In the genomic region with DNA sequence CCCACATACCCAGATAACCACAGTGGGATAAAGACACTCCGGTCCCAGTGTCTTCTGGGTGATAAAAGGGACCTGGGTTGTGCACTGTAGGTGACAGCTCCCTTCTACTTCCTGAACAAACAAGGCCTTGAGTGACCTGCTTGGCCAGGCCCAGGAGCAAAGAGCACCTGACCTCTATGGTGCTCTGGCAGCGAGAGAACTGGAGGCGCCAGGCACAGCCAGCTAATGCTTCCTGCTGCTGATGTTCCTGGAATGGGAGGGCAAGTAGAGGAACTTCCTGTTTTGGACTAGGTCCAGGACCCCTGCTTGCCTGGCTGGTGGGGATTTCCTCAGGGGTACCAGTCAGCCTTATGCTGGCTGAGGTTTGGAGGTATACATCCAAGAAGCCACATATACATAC, we compare ENCODE assay signal across 8 mouse cellular contexts. TPM values are rescaled to one million over a fixed set of nuclear protein-coding genes. Genes with fewer than 3 reads are reported as not detected.
DNase-seq lines count a peak whose midpoint lies in the region; ATAC-seq lines count a peak whose summit lies in the region.

No protein-coding gene starts in this region.

- 0 out of 2 replicates have a peak overlapping the region, but pooled peaks have one; percentile 5 for H3K9ac ChIP-seq in midbrain, embryonic 11.5 days (ENCODE audit: low read length)
- no peak overlapping the region; the same call in 1 of the 2 replicates for H3K9ac ChIP-seq in midbrain, embryonic 13.5 days (replicated peaks)
- H3K9ac ChIP-seq in limb, embryonic 11.5 days (ENCODE audit: low read length) = no peak overlapping the region
- peak overlapping the region; percentile 18; the same call in 1 of the 2 replicates for H3K9ac ChIP-seq in neural tube, embryonic 15.5 days (replicated peaks)

- H3K4me2 ChIP-seq in midbrain, embryonic 11.5 days = no peak overlapping the region
- no peak overlapping the region for H3K4me2 ChIP-seq in midbrain, embryonic 13.5 days (replicated peaks)
- H3K4me2 ChIP-seq in limb, embryonic 11.5 days (ENCODE audit: low read depth, severe bottlenecking) = no peak overlapping the region
- H3K4me2 ChIP-seq in neural tube, embryonic 15.5 days = peak overlapping the region; percentile 34; the same call in 1 of the 2 replicates

- WGBS in midbrain, embryonic 11.5 days = 66% methylated on average over 3 of the region's 3 CpGs
- 78% methylated on average over 3 of the region's 3 CpGs for WGBS in midbrain, embryonic 13.5 days
- 59% methylated on average over 3 of the region's 3 CpGs for WGBS in limb, embryonic 11.5 days
- 73% methylated on average over 3 of the region's 3 CpGs for WGBS in neural tube, embryonic 15.5 days

- peaks cover 42% of the 10 kb centered on the region for H3K4me1 ChIP-seq in midbrain, embryonic 11.5 days (ENCODE audit: control insufficient read depth, insufficient read depth, low read length)
- peaks cover 61% of the 10 kb centered on the region for H3K4me1 ChIP-seq in midbrain, embryonic 13.5 days (replicated peaks)
- H3K4me1 ChIP-seq in limb, embryonic 11.5 days (ENCODE audit: control insufficient read depth, insufficient read depth, low read length) = peaks cover 44% of the 10 kb centered on the region
- peaks cover 60% of the 10 kb centered on the region for H3K4me1 ChIP-seq in neural tube, embryonic 15.5 days

- H3K36me3 ChIP-seq in midbrain, embryonic 11.5 days (ENCODE audit: control insufficient read depth, insufficient read depth, low read length) = peaks cover 28% of the 10 kb centered on the region
- H3K36me3 ChIP-seq in midbrain, embryonic 13.5 days = peaks cover 55% of the 10 kb centered on the region
- H3K36me3 ChIP-seq in limb, embryonic 11.5 days (ENCODE audit: control insufficient read depth, insufficient read depth, low read length) = peaks cover 31% of the 10 kb centered on the region
- peaks cover 39% of the 10 kb centered on the region for H3K36me3 ChIP-seq in neural tube, embryonic 15.5 days

- no peak overlapping the region for H3K4me3 ChIP-seq in midbrain, embryonic 11.5 days (ENCODE audit: low read depth, low read length)
- H3K4me3 ChIP-seq in midbrain, embryonic 13.5 days (replicated peaks) = no peak overlapping the region
- no peak overlapping the region for H3K4me3 ChIP-seq in limb, embryonic 11.5 days (ENCODE audit: low read depth, low read length)
- H3K4me3 ChIP-seq in neural tube, embryonic 15.5 days (replicated peaks) = no peak overlapping the region

- no peaks in the 10 kb centered on the region for H3K9me3 ChIP-seq in midbrain, embryonic 11.5 days (ENCODE audit: control insufficient read depth, low read length)
- no peaks in the 10 kb centered on the region for H3K9me3 ChIP-seq in midbrain, embryonic 13.5 days
- H3K9me3 ChIP-seq in limb, embryonic 11.5 days (ENCODE audit: control insufficient read depth, low read length) = no peaks in the 10 kb centered on the region
- H3K9me3 ChIP-seq in neural tube, embryonic 15.5 days (replicated peaks) = no peaks in the 10 kb centered on the region

- intact Hi-C loops in heart, postnatal 10 days (cut with DNase I) = no loop called here

- ATAC-seq in midbrain, embryonic 11.5 days (ENCODE audit: low FRiP score) = no peak
- ATAC-seq in midbrain, embryonic 13.5 days = no peak
- ATAC-seq in limb, embryonic 11.5 days (ENCODE audit: insufficient number of reproducible peaks, low FRiP score, low TSS enrichment, low read depth) = peak; percentile 5; the same call in 1 of the 2 replicates
- ATAC-seq in neural tube, embryonic 15.5 days (ENCODE audit: low FRiP score) = no peak

- H3K27me3 ChIP-seq in midbrain, embryonic 11.5 days (ENCODE audit: control insufficient read depth, insufficient read depth, low read length) = no peaks in the 10 kb centered on the region
- H3K27me3 ChIP-seq in midbrain, embryonic 13.5 days = no peaks in the 10 kb centered on the region
- H3K27me3 ChIP-seq in limb, embryonic 11.5 days (ENCODE audit: control insufficient read depth, insufficient read depth, low read length) = no peaks in the 10 kb centered on the region
- no peaks in the 10 kb centered on the region for H3K27me3 ChIP-seq in neural tube, embryonic 15.5 days (replicated peaks)

- H3K27ac ChIP-seq in midbrain, embryonic 11.5 days (ENCODE audit: low read depth, low read length) = no peak overlapping the region
- H3K27ac ChIP-seq in midbrain, embryonic 13.5 days = no peak overlapping the region; the same call in 1 of the 2 replicates
- 0 out of 2 replicates have a peak overlapping the region, but pooled peaks have one; percentile 52 for H3K27ac ChIP-seq in limb, embryonic 11.5 days (replicated peaks; ENCODE audit: low read depth, low read length)
- peak overlapping the region; percentile 77 for H3K27ac ChIP-seq in neural tube, embryonic 15.5 days (replicated peaks)

- DNase-seq in midbrain, embryonic 11.5 days (ENCODE audit: low spot score, missing footprints) = no peak
- DNase-seq in heart, postnatal 10 days = peak; percentile 48 to 53
- no peak for DNase-seq in limb, embryonic 11.5 days (ENCODE audit: low spot score)
- no peak for DNase-seq in urinary bladder, postnatal 10 days (ENCODE audit: low spot score)
- DNase-seq in adipocyte (ENCODE audit: low spot score) = no peak
- DNase-seq in left cerebral cortex, adult 18-20 months (ENCODE audit: low spot score in 2 of 2) = no peak

RNA-seq across cellular contexts. Expression of a gene that starts 10.5 kb away (rescaled TPM):
- polyA plus RNA-seq in midbrain, embryonic 11.5 days (2014; fragmentation: Nextera tagmentation; extraction: Ambion mirVana) = 97.5 and 115 TPM in 2 replicates
- 102 and 115 TPM in 2 replicates for polyA plus RNA-seq in midbrain, embryonic 13.5 days (2015; fragmentation: Nextera tagmentation; extraction: Ambion mirVana)
- total RNA-seq in heart, postnatal 10 days (2021) = 100 to 1,000 TPM; 115 to 145 TPM
- 122 and 125 TPM in 2 replicates for polyA plus RNA-seq in limb, embryonic 11.5 days (2014; fragmentation: Nextera tagmentation; extraction: Ambion mirVana)
- 69.4 and 72.3 TPM in 2 replicates for polyA plus RNA-seq in neural tube, embryonic 15.5 days (2015; fragmentation: Nextera tagmentation; extraction: Ambion mirVana)
- total RNA-seq in left cerebral cortex, adult 18-20 months (2021) = 10 to 100 TPM; 47.3 to 54.9 TPM

RNA-seq across cellular contexts. Expression of a gene that starts 20.7 kb away (rescaled TPM):
- polyA plus RNA-seq in midbrain, embryonic 11.5 days (2014; fragmentation: Nextera tagmentation; extraction: Ambion mirVana) = 34.9 and 40.6 TPM in 2 replicates
- polyA plus RNA-seq in midbrain, embryonic 13.5 days (2015; fragmentation: Nextera tagmentation; extraction: Ambion mirVana) = 39.8 and 44.2 TPM in 2 replicates
- 1 to 10 TPM; 4.1 to 4.8 TPM for total RNA-seq in heart, postnatal 10 days (2021)
- polyA plus RNA-seq in limb, embryonic 11.5 days (2014; fragmentation: Nextera tagmentation; extraction: Ambion mirVana) = 15.3 and 16.6 TPM in 2 replicates
- 22.5 and 27.5 TPM in 2 replicates for polyA plus RNA-seq in neural tube, embryonic 15.5 days (2015; fragmentation: Nextera tagmentation; extraction: Ambion mirVana)
- 10 to 100 TPM; 49.1 to 55.1 TPM for total RNA-seq in left cerebral cortex, adult 18-20 months (2021)

RNA-seq across cellular contexts. Expression of a gene that starts 26.2 kb away (rescaled TPM):
- polyA plus RNA-seq in midbrain, embryonic 11.5 days (2014; fragmentation: Nextera tagmentation; extraction: Ambion mirVana) = 26.2 and 26.6 TPM in 2 replicates
- polyA plus RNA-seq in midbrain, embryonic 13.5 days (2015; fragmentation: Nextera tagmentation; extraction: Ambion mirVana) = 84.0 and 85.3 TPM in 2 replicates
- total RNA-seq in heart, postnatal 10 days (2021) = 1 to 10 TPM; 8.6 TPM
- 19.4 and 19.8 TPM in 2 replicates for polyA plus RNA-seq in limb, embryonic 11.5 days (2014; fragmentation: Nextera tagmentation; extraction: Ambion mirVana)
- 77.2 and 91.0 TPM in 2 replicates for polyA plus RNA-seq in neural tube, embryonic 15.5 days (2015; fragmentation: Nextera tagmentation; extraction: Ambion mirVana)
- 10 to 100 TPM; 45.9 to 52.9 TPM for total RNA-seq in left cerebral cortex, adult 18-20 months (2021)

RNA-seq across cellular contexts. Expression of a gene that starts 29.6 kb away (rescaled TPM):
- polyA plus RNA-seq in midbrain, embryonic 11.5 days (2014; fragmentation: Nextera tagmentation; extraction: Ambion mirVana) = 21.3 and 27.0 TPM in 2 replicates
- 8.2 TPM in 2 replicates for polyA plus RNA-seq in midbrain, embryonic 13.5 days (2015; fragmentation: Nextera tagmentation; extraction: Ambion mirVana)
- total RNA-seq in heart, postnatal 10 days (2021) = 10 to 100 TPM; 23.8 to 24.8 TPM
- 14.3 and 15.2 TPM in 2 replicates for polyA plus RNA-seq in limb, embryonic 11.5 days (2014; fragmentation: Nextera tagmentation; extraction: Ambion mirVana)
- polyA plus RNA-seq in neural tube, embryonic 15.5 days (2015; fragmentation: Nextera tagmentation; extraction: Ambion mirVana) = 4.8 and 5.2 TPM in 2 replicates
- total RNA-seq in left cerebral cortex, adult 18-20 months (2021) = 1 to 10 TPM; 7.4 to 9.2 TPM

RNA-seq across cellular contexts. Expression of a gene that starts 41.3 kb away (rescaled TPM):
- polyA plus RNA-seq in midbrain, embryonic 11.5 days (2014; fragmentation: Nextera tagmentation; extraction: Ambion mirVana) = 35.9 and 40.0 TPM in 2 replicates
- 75.7 and 86.6 TPM in 2 replicates for polyA plus RNA-seq in midbrain, embryonic 13.5 days (2015; fragmentation: Nextera tagmentation; extraction: Ambion mirVana)
- total RNA-seq in heart, postnatal 10 days (2021) = 10 to 100 TPM; 59.5 to 60.6 TPM
- 22.7 and 23.4 TPM in 2 replicates for polyA plus RNA-seq in limb, embryonic 11.5 days (2014; fragmentation: Nextera tagmentation; extraction: Ambion mirVana)
- polyA plus RNA-seq in neural tube, embryonic 15.5 days (2015; fragmentation: Nextera tagmentation; extraction: Ambion mirVana) = 62.8 and 67.7 TPM in 2 replicates
- 100 to 1,000 TPM; 155 to 157 TPM for total RNA-seq in left cerebral cortex, adult 18-20 months (2021)

Comparison
In these comparisons a context has a peak if more than half of its experiments do, and no peak if none do; other contexts are left out.
1. H3K9ac ChIP-seq: peak in midbrain, embryonic 11.5 days (single experiment) and neural tube, embryonic 15.5 days (single experiment); none in midbrain, embryonic 13.5 days (single experiment) and limb, embryonic 11.5 days (single experiment).
2. DNase-seq: peak in heart, postnatal 10 days (2 of 2); none in midbrain, embryonic 11.5 days (single experiment), limb, embryonic 11.5 days (single experiment), urinary bladder, postnatal 10 days (single experiment), adipocyte (single experiment) and left cerebral cortex, adult 18-20 months (0 of 2).
3. H3K27ac ChIP-seq: peak in limb, embryonic 11.5 days (single experiment) and neural tube, embryonic 15.5 days (single experiment); none in midbrain, embryonic 11.5 days (single experiment) and midbrain, embryonic 13.5 days (single experiment).